Mouse (Mus musculus) bone marrow, adult 2 months (tissue): ENCODE data around the gene Rnf157.

Experiments used
- CTCF ChIP-seq: fragments of 200-500 bp; IDR thresholded peaks from 2 replicates; pipeline ENCODE4 v1.5.1; 2011; ENCODE audit warnings: low read length, control low read depth; ENCODE audit not compliant: control insufficient read depth, insufficient read depth
- POLR2A ChIP-seq: fragments of 200-500 bp; IDR thresholded peaks from 2 replicates; pipeline ENCODE4 v1.6.1; 2011; ENCODE audit warnings: low read depth, mild to moderate bottlenecking, control low read depth, low read length, borderline replicate concordance; ENCODE audit not compliant: control insufficient read depth

- TF ChIP-seq CTCF = no peak
- no peak for TF ChIP-seq POLR2A
Measured at GRCm38 (mm10) chr11:116418194-116418840, 5.5 kb upstream of the Rnf157 start.
